Mouse (Mus musculus) ES-E14 (cell line): ENCODE measurements at regions not wholly inside any gene's neighbourhood (a gene's known extent, or its start where the extent isn't known, plus 50 kb on each side); places are given as distances from the start of the nearest gene placed in this dataset.

Source experiments
- CHD2 ChIP-seq: IDR thresholded peaks from 2 replicates; pipeline ENCODE4 v1.6.1; 2014; ENCODE audit warnings: mild to moderate bottlenecking, low read depth, low read length, inconsistent platforms
- MAFK ChIP-seq: IDR thresholded peaks from 2 replicates; pipeline ENCODE4 v1.6.1; 2014; ENCODE audit warnings: mild to moderate bottlenecking, low read depth, low read length, inconsistent platforms; ENCODE audit not compliant: insufficient read depth
- ZC3H11A ChIP-seq: IDR thresholded peaks from 2 replicates; pipeline ENCODE4 v1.6.1; 2012; ENCODE audit warnings: low read depth, mild to moderate bottlenecking, inconsistent platforms, low read length, borderline replicate concordance

GRCm38 (mm10) chr3:117163046-117163445 lies 194.3 kb upstream of the Palmd start:
- TF ChIP-seq MAFK (no peak), ZC3H11A (no peak), CHD2 (no peak)
